Mouse (Mus musculus) adrenal gland, postnatal 0 days (tissue): ENCODE measurements around the gene Fkbp1a. TPM values are rescaled to one million over a fixed set of nuclear protein-coding genes. Genes with fewer than 3 reads are reported as not detected.

Experiments used
- polyA plus RNA-seq: library from polyadenylated mRNA; unstranded; fragments of >200 nt; fragmentation: Nextera tagmentation; extraction: Ambion mirVana; gene quantifications from 2 replicates; pipeline ENCODE4 v1.2.1, GENCODE M21; 2015

Fkbp1a gene
- 289 and 348 TPM in 2 replicates for polyA plus RNA-seq

DNA sequence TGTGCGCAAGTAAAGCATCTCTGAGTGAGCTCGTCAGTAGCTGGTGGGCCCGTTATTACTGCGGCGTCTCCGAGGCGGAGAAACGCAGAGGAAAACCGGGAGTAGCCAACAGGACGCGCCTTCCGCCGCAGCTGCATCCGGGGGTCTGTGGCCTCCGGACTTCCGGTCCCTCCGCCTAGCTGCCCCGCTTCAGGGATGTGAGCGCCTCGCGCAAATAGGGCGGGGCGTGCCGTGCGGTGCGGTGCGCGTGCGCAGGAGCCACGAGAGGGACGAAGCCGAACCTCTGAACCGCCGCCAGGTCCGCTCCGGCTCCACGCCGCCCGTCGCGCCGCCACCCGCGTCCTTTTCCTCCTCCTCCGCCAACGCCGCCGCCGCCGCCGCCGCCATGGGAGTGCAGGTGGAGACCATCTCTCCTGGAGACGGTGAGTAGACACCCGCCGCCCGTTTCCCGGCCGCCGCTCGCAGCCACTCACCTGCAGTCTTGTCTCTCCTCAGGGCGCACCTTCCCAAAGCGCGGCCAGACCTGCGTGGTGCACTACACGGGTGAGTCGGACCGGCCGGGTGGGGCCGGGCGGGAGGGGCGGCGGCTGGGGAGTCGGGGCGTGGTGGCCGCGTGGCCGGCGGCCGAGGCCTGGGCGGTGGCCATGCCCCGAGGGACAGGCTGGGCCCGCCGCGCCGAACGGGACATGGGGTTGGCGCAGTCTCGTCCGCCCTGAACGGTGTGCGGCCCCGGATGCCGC is at the start of gene Fkbp1a:
TSS of gene Fkbp1a (plus strand) at position 161 of the 740 bp plus-strand sequence.

DNA sequence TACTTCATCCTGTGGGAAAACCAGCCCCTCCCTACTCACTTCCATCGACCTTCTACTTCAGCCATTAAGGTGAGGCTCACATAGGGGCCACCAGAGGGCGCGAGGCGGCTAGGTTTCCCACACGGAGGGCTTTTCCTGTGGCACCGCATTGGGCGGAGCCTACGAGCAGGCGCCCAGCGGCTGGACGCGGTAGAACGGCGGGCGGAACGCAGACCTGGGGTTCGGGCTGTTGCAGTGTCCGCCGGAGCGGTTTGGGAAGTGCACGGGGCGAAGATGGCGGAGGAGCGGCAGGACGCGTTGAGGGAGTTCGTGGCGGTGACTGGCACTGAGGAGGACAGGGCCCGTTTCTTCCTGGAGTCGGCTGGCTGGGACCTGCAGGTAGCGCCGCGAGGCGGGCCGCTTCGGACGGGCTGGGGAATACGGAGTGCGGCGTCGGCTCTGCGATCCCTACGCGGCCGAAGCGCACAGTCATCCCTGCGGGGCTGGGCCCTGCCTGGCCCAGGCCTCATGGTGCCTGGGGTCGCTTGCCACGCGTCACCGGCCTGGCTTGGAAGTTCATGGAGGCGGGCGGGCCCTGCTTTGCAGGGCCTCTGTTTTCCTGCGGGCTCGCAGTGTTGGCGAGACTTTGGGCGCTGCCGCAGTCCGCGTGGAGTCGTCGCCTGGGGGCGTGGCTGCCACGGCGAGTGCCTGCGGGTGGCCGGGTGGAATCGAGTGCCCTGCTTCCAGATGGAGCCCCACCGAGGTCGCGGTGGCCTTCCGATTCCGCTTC is 48.1 kb upstream of the Fkbp1a start, which contains the start of gene Nsfl1c:
TSS of gene Nsfl1c (plus strand) at position 148 of the 769 bp plus-strand sequence.

DNA sequence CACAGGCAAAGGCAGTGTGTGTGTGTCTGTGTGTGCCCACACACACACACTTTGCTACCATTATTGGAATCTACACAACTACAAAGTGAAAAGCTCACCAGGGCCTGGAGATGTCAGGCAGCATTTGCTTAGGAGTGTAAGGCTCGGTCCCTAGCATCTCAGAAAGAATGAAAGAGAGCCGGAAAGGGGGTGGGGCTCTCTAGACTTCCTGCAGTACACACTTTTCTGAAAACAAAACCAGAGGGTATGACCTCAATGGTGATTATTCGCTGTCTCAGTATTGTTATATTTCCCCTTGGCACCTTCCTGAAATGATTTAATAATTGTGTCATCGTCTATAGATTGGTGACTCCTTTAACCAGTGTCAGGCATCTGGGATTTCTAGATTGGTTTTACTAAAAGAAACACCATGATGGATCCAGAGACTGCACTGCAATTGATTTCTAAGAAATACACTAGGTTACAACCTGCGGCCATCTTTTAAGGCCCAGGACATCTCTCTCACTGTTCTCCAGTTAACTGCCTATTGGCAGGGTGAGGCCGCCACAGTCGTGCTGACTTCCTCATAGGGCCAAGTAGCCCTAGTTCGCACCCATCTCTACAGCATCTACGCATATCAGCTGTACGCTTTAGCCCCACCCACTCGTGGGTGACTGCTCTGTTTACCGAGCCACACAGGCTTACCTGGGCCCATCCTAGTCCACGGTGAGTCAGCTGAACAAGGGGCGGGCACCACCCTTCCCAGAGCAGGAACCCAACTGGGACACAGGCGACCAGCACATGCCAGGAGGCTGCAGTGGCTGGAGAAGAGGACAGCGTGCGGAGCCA is 29.8 kb downstream of the Fkbp1a start, which contains the start of gene Sdcbp2:
TSS of gene Sdcbp2 (plus strand) at position 750 of the 828 bp plus-strand sequence.

Other genes with a start within 250 kb of the Fkbp1a start
- gene 4921509C19Rik, start 66.3 kb upstream of the Fkbp1a start, polyA plus RNA-seq, result not detected in 2 replicates
- 163 and 174 TPM in 2 replicates for gene Nsfl1c, start 48.3 kb upstream of the Fkbp1a start, polyA plus RNA-seq
- 1.1 and 1.9 TPM in 2 replicates for gene Sdcbp2, start 30.1 kb downstream of the Fkbp1a start, polyA plus RNA-seq
- gene Snph, start 90.1 kb downstream of the Fkbp1a start, polyA plus RNA-seq, result 1.7 and 4.7 TPM in 2 replicates
- not detected in 2 replicates for gene Rad21l, start 126.0 kb downstream of the Fkbp1a start, polyA plus RNA-seq
- gene Tmem74b, start 159.5 kb downstream of the Fkbp1a start, polyA plus RNA-seq, result 1.1 and 2.2 TPM in 2 replicates
- gene Psmf1, start 201.7 kb downstream of the Fkbp1a start, polyA plus RNA-seq, result 30.4 and 40.3 TPM in 2 replicates